Mouse (Mus musculus) CH12.LX (cell line): ENCODE measurements at regions not wholly inside any gene's neighbourhood (a gene's known extent, or its start where the extent isn't known, plus 50 kb on each side); places are given as distances from the start of the nearest gene placed in this dataset.

ENCODE experiments used
- CTCF ChIP-seq, 2 experiments: IDR thresholded peaks in 1 of 2; conservative IDR thresholded peaks in 1 of 2; 2 replicates each; pipeline ENCODE4 v1.5.1; 2011 to 2012; ENCODE audit warnings: low read depth in 2 of 2, low read length in 2 of 2, improper control_type of control experiment in 1 of 2, inconsistent platforms in 1 of 2, mild to moderate bottlenecking in 1 of 2, moderate library complexity in 1 of 2
- EP300 ChIP-seq: IDR thresholded peaks from 2 replicates; pipeline ENCODE4 v1.6.1; 2011; ENCODE audit warnings: low read length, improper control_type of control experiment
- POLR2A ChIP-seq: IDR thresholded peaks from 2 replicates; pipeline ENCODE4 v1.6.1; 2011; ENCODE audit warnings: low read depth, mild to moderate bottlenecking, improper control_type of control experiment, low read length

DNA sequence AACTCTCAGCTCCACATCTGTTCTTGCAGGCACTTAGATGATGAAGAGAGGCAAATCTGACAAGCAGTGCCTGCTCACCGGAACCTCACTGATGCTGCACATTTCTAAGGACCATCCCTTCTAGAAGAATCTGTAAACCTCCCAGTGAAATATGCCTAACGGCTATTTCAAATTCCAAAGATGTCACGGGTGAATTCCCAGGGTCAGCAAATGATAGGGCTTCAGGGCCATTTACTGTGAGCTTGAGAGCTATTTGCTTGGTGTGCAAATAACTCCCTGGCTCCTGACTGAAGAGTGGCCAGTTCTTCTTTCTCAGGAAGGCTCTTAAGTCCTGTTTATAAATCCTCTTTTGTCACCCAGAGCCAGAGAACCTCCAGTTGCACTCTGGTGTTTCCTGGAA is 135.3 kb downstream of the Tmx1 start:
- TF ChIP-seq EP300, result no peak
- TF ChIP-seq CTCF (conservative IDR thresholded peaks at IDR 0.05 in 1 of 2, IDR thresholded peaks at IDR 0.05 in 1 of 2; ENCODE audit: low read depth in 2 of 2, low read length in 2 of 2), result no peak
- TF ChIP-seq POLR2A, result no peak
